Mouse (Mus musculus) lung, postnatal 36 days (tissue): ENCODE measurements around the gene Fam89a.

Source experiments
- DNase-seq: peaks from one replicate; pipeline ENCODE4 v3.0.0; 2022; ENCODE audit warnings: mixed read lengths

Fam89a gene

DNA sequence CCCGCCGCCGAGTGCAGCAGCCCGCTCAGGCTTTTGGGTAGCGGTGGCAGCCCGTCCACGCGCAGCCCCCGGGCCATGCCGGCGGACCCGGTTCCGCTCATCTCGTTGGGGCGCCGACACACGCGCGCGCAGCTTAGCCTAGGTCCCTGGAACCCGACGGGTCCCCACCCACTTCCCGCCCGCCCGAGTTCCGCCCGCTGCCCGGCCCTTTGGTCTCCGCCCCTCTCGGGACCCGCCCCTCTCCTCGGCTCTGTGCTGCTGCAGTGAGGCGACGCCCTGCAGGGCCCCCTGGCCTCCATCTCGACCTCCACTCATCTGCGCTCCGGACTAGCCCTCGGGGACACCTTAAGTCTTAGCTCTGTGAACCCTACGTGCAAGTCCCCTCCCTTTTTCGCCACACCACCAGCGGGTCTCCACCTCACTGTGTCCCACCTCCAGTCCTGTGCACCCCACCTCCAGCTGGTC is at the start of gene Fam89a:
Fam89a (minus strand) TSS at position 124 of the 465 bp plus-strand sequence.
- peak; percentile 70 for DNase-seq

DNA sequence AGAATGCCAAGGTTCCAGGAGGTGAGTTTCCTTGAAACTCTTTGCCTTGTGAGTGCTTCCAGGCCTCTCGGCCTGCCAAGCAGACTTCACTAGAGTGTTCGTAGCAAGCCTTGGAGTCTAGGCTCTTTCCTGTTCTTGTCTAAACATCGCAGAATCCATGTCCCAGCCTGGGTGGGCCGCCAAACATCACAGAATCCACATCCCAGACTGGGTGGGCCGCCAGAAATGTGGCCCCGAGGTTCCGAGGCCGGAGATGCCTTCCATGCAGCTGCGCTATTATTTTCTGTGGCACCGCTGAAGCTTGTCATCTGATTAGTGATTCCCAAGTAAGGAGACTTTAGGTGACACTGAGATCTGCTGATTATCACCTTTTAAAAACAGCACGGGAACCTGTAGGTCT is 48.9 kb upstream of the Fam89a start:
- no peak for DNase-seq

DNA sequence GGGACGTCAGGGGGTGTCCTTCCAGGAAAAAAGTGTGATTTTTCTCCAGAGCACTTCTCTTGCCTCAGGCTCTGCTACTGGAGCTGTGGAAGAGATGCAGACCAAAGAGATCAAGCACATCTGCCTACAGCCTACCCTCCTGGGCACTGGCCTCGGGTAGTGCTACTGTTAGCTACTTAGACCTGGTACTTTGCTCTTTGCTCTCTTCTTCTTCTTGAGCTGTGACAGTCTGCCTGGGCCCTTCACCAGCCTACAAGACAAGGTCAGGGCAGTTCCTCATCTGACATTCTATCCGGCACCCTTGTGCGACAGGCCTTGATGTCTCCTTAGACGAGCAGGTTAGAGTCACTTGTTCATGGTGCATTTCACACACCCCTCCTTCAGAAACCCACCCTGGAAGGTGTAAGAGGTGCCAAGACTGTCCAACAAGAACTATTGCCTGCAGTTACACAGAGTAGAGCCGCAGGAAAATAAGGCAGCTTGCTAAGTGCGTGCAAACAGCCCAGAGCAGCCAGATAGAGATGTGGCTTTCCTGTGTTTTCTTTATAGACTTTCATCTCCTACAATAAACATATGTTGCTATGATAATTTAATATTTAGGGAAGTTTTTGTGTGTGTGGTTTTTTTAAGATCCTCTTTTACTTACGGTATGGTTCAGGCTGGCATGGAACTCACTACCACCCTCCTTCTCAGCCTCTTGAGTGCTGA is 44.3 kb upstream of the Fam89a start:
- no peak for DNase-seq

DNA sequence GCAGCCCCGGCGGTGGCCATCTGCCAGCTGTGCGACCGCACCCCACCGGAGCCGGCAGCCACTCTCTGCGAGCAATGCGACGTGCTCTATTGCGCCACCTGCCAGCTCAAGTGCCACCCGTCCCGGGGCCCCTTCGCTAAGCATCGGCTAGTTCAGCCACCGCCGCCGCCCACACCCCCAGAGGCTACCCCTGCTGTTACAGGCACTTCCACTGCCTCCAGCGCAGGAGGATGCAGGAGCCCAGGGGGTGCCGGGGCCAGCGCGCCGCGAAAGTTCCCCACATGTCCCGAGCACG is 42.8 kb upstream of the Fam89a start:
- DNase-seq: peak; percentile 41

DNA sequence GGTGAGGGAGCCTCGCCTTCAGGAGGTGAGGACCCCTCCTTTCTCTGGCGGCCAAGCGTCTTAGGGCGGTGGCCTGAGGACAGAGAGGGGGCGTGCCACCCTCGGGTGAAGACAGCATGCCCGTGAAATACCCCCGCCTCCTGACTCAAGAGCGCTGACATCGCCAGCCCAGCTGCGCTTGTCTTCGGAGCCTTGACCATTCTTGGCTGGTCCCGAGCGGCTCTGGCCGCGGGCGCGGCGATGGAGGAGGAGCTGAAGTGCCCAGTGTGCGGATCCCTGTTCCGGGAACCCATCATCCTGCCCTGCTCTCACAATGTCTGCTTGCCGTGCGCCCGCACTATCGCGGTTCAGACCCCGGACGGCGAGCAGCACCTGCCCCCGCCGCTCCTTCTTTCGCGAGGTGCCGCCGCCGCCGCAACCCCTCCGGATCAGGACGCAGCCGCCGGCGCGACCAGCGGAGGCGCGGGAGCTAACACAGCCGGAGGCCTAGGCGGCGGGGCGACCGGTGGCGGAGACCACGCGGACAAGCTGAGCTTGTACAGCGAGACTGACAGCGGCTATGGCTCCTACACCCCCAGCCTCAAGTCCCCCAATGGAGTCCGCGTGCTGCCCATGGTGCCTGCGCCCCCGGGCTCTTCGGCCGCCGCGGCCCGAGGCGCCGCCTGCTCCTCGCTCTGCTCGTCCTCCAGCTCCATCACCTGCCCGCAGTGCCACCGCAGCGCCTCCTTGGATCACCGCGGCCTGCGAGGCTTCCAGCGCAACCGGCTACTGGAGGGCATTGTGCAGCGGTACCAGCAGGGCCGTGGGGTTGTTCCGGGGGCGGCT is 42.2 kb upstream of the Fam89a start:
- no peak for DNase-seq

DNA sequence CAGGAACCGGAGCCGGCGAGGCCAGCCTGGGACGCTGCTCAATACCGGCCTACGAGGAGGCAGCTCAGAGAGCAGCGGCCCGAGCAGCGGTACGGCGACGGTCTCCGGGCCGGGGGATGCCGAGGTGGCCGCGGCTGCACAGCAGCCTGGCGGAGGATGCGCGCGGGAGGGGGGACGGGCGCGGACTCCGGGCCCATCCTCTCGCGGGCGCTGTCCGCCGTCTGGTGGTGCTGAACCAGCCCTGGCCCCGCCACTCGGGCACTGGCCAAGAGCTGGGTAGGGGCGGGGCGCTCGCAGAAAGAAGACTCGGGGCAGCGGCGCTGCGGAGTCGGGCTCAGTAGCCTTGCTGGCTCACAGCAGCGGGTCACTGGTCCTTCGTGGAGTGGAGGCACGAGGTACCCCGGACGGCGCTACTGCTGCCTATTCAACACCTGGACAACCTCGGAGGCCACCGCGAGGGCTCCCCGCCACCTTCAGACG is 41.6 kb upstream of the Fam89a start:
- DNase-seq: peak; percentile 87

DNA sequence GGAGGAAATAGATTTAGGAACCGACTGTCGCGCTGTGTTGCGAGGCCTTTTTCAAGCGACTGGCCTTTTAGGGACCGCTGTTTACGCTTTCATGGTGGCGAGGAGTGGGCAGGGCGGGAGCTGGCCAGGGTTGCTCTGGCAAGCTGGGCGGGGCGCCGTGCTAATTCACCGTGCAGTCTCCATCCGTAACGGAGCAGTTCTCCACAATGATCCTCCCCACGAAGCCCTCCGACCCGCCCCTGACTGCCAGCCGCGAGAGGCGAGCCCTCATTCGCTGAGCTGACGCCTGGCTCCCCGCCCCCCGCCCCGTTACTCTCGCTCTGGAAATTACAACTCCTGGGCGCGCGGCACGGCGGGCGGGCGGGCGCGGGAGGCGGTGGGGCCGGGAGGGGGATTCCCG is 41.1 kb upstream of the Fam89a start, which contains the start of gene Trim67:
Trim67 (plus strand) TSS at position 385 of the 400 bp plus-strand sequence.
- no peak for DNase-seq

DNA sequence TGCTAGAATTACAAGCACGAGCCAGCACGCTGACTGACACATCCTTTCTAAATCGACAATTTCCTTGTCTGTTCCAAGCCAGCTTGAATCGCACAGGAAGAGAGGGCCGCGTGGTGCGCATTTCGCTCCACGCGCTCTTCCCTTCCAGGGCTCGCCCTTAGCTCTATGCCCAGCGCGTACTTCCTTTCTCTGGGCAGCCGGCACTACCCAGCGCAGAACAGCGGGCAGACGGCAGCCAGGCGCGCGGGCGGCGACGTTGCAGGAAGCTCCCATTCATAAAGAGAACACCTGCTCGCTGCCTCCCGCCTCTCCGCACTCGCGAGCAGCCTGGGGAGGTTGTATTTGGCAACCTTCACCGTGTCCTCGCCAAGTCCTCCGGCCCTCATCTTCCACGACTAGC is 40.6 kb upstream of the Fam89a start:
- DNase-seq: no peak

DNA sequence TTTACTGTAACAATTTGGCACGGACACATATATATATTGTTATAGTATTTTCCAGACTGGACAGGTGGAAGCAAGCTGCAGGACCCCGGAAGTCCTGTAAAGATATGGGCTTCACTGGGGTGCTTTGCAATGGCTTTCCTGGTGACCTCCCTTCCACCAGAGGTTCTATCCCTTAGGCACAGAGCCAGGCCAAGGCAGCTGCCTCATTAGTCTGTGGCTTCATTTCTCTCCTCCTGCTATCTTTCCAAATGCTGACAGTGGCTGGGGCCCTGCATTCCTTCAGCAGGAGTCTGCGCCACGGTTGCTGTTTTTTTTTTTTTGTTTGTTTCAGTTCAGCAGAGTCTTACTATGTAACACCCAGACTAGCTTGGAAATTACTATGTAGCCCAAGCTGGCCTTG is 40.1 kb upstream of the Fam89a start:
- no peak for DNase-seq

DNA sequence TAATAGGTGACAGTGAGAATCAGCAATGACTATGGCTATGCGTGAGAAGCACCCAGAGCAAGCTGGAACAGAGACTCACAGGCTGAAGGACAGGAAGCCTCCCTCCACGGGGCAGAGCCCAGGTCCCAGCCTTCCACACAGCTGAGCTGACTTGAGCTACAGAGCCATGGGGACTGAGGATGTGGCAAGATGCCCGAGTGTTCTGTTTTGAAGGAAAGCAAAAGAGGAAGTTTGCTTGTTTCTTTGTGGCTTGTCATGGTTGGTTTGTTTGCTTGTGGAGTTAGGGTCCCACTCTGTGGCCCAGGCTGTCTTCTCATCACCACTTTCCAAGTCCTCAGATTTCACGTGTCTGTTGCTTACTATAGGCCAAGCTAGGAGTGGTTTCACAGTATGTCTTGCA is 39.0 kb upstream of the Fam89a start:
- no peak for DNase-seq

DNA sequence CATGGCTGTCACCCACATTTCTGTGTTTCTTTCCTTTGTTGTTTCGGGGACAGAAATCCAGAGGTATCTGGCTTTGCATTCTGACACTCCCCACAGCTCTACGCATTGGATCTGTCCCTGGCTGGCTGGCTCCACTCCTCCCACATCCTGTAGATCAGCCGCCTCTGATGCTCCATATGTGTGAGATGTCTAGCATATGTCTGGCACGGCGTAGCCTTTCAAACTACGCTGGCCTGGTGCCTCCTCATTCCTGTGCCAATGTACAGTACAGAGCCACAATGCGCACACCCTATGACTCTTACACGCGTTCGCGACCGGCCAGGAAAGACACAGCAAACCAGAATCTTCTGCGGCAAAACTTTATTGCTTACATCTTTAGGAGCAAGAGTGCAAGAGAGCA is 33.0 kb upstream of the Fam89a start:
- DNase-seq: no peak

DNA sequence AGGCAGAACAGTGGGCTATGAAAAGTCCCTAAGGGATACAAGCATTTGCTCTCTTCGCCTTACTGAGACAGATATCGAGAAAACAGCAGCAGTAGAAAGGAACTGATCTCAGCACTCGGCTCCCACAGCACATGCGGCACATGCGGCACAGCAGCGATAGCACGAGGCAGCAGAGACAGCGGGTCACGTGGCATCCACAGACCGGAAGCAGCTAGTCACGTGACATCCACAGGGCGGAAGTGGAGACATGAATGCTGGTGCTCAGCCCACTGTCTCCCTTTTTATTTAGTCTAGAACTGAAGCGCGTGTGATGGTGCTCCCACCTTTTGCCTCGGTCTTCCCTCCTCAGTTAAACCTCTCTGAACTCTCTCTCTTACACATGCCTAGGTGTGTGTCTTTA is 31.6 kb upstream of the Fam89a start:
- no peak for DNase-seq

DNA sequence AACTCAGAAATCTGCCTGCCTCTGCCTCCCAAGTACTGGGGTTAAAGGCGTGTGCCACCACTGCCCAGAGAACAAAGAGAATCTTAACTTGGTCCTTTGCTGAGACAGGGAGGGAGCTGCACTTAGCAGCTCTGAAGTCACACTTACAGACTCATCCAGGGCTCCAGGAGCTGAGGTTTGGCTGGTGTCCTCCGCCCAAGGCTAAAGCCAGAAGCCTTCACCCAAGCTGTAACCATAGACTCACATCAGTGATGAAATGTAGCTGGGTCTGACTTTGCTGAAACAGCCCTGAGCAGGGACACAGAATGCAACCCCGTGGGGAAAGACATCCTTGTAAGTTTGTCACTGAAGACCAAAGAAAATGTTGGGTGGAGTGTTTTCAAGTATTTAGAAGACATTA is 30.8 kb upstream of the Fam89a start:
- DNase-seq: no peak

DNA sequence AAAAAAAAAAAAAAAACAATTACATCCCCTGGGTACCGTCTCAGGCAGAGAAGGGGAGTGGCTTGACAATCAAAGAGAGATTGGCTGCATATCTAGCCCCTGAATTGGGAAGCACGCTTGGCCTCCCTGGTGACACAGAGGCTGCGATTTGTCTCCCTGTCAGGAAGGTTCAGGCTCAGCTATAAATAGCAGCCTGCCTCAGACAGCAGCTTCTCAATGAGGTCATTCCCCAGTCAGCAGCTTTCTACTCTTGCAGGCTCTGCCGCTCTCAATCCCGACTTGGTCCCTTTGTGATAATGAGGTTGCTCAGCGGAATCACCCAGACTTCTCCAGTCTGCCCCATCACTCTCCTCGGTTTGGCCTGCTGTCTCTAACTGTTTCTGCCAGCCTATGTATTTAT is 28.6 kb upstream of the Fam89a start:
- no peak for DNase-seq

DNA sequence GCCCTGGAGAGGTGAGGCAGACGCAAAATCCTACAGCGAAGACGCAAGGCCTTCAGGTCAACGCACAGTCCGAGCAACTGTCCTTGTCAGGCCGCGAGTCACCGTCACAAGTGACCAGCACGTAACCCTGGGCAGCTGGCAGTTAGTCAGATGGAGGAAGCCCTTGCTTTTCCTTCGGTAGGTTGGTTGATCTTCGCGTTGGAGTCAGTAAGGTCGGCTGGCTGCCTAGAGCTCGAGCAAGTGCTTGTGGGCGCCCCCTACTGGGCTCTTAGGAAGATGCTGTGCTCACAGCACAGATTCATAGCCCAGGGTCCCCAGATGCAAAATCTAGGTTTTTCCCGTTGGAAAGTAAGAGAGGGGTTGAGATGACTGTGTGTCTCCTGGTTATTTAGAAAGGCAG is 24.1 kb upstream of the Fam89a start:
- DNase-seq: peak; percentile 84

DNA sequence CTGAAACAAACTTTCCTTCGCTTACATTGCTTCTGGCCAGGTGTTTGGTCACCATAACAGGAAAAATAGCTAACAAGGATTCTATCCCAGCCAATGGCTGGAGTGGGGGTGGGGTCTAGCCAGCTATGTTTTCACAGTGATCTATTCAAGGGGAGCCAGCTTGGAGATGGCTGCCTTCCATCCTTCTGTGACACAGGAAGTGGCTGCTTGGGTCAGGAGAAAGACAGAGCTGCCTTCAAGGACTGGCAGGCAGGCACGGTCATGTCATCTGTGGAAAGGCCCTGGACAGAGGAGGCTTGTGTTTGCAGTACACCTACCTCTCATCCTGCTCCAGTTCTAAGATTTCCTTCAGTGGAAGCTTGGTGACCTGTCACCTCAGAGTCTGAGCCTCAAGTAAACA is 20.8 kb upstream of the Fam89a start:
- DNase-seq: no peak

DNA sequence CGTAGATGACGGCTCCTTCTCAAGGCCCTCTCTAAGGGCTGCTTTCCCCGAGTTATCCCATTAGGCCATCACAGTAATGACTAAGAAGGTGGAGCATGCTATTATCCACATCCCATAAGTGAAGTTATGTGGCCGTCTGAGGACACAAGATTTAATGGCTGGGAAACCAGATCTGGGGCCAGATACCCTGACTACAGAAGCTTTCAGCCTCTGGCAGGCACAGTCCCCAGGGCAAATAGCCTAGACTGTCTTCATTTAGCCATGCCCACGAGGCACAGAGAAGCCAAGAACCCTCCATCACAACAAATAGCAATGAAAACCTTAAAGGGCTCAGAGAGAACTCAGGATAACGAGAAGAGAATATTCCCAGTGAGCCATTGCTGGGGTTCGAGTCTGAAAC is 11.4 kb upstream of the Fam89a start:
- no peak for DNase-seq

DNA sequence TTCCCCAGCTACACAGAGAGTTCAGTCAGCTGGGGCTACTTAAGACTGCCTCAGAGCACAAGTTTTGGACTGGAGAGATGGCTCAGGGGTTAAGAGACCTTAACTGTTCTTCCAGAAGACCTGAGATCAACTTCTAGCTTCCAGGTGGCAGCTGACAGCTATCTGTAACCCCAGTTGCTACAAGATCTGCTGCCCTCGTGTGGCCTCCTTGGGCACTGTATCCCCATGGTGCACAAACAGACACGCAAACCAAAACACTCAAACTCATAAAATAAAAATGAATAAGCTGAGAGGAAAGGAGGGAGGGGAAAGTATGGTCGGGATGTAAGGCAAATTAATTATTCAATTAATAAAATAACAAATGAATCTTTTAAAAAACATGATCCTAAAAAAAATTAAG is 6.9 kb upstream of the Fam89a start:
- peak; percentile 67 for DNase-seq

DNA sequence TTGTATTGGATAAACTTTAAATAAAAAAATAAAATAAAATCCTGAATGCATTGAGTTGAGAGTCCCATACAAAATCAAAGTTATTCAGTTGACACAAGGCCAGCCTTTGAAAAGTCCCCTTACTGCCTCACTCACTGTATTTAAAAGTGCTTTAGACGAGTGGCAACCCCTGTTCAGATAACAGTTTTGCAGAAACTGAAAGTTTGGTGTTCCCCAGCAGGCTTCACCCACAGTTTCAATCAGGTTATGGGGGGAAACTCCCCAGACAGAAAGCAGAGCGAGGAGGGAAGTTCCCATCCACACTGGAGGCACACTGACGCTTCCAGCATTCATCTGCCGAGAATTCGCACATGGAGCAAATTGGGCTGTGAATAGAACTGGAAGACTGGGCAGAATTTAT is 5.0 kb upstream of the Fam89a start:
- DNase-seq: no peak

DNA sequence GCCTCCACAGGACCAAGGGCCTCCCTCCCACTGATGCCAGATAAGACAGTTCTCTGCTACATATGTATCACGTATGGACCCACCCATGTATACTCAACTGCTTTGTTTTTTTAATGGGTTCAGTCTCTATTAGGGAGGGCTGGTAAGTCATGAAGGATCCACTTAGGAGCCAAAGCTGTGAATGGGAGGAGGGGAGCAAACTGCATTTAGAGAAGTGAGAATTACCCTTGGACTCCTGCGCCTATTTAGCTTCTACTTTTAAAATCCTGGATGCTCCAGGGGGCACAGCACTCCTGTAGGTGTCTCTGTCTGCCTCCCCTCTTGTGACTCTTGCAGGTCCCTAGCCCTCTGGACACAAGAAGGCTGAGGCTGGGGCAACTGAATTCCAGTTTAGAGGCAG is 4.5 kb upstream of the Fam89a start:
- DNase-seq: no peak

DNA sequence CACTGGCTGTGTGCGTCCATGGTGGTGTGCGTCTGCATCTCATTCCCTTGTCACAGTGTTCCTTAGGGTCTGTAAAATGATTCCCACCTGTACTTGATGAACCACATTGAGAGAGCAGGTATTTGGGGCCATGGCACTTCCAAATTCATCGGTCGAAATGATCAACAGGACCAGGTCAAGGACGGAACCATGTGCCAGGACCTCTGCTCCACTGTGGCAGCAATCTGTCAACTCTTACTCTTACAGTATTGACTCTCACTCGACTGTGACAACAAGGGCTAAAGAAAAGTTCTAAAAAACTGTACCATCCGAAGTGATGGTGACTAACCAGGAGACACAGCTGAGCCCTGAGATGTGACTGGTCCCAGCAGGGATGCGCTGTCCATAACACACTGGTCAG is 3.8 kb upstream of the Fam89a start:
- DNase-seq: no peak

DNA sequence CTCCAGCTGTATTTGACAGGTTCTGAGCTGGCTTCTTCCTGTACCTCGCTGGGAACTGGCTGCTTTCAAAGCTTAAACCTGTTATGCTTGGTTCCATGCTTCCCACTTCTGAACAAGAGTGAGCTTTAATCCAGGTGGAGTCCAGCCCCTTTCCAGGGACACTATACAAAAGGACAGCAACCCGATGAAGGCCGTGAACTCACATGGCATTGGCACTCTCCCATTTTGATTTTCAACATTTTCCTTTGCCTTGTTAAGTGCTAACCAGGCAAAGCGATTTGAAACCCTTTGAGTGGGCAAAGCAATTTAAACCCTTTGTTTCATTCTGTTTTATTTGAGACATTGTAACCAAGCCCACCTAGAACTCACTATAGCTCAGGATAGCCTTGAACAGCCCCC is 3.2 kb upstream of the Fam89a start:
- DNase-seq: no peak

DNA sequence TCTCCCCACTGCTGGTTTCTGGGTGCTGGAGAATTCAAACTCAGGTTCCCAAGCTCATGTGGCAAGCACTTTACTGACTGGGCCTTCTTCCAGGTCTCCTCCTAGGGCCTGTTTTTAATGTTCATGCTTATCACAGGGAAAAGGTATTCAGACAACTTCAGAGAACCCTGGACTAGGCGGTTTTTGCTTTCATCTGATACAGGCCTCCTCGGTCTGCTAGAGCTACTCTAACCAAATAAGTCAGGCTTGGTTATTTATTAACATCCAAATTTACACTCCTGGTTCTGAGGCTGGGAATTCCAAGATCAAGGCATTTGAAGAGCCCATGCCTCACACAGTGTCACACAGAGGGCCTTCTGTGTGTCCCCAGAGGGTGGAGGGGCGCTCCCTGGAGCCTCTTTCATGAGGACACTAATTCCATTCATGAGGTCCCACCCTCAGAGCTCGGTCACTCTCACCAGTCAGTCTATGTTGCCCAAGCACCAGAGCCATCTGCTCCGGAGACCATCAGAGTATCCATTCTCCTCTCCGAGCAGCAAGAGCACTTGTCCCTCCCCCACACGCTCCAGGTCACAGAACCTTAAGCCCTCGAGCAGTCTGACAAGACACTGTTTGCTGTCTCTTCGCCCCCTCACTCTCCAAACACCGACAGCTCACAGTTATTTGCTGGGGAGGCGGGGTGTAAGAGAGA is 2.6 kb upstream of the Fam89a start:
- DNase-seq: no peak

DNA sequence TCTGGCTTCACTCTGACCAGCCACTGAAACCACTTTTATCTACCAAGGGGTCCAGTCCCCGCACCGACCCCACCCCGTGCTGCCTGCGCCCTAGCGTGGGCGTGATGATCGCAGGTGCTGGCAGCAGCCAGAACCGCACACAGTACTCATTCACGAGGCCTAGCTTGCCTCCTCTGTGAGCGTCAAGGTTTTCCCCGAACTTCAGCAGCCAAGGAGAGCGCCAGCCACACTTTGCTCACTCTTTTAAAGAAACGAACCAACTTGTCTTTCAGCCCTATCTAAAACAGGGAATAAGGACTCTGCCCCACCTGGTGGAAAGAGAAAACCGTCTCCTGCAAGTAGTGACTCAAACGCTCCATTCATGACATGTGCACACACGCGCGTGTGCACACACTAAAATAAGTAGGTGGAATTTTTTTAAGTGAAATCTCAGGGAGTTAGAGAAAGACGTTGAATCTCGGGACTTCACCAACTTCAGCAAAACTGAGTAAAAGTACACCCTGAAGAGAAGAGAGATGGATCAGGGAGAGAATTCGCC is 762 bp upstream of the Fam89a start:
- DNase-seq: no peak
